Mouse (Mus musculus): Measurements from ENCODE around the gene Itpk1. TPM values are rescaled to one million over a fixed set of nuclear protein-coding genes. Genes with fewer than 3 reads are reported as not detected.

Gene Itpk1
- polyA plus RNA-seq, 1 experiment, result 126 TPM

- Histone ChIP-seq H3K27ac (replicated peaks; ENCODE audit: low read depth, low read length) (no peak overlapping the region), H3K4me3 (ENCODE audit: insufficient read depth, low read depth, low read length) (no peak overlapping the region), H3K4me1 (ENCODE audit: control insufficient read depth, insufficient read depth, insufficient read length, low read length) (peaks cover 28% of the 10 kb centered on the region)
Measured at GRCm38 (mm10) chr12:102598535-102598934, 106.2 kb downstream of the Itpk1 start.

GRCm38 (mm10) chr12:102597466-102597865 lies 107.3 kb downstream of the Itpk1 start:
- Histone ChIP-seq H3K4me1 (ENCODE audit: control insufficient read depth, insufficient read depth, insufficient read length, low read length) (peaks cover 28% of the 10 kb centered on the region), H3K4me3 (ENCODE audit: insufficient read depth, low read depth, low read length) (no peak overlapping the region), H3K27ac (replicated peaks; ENCODE audit: low read depth, low read length) (no peak overlapping the region; the same call in none of the 2 replicates)

- H3K27ac ChIP-seq (replicated peaks; ENCODE audit: low read depth, low read length), result no peak overlapping the region
- peaks cover 28% of the 10 kb centered on the region for H3K4me1 ChIP-seq (ENCODE audit: control insufficient read depth, insufficient read depth, insufficient read length, low read length)
- no peak overlapping the region for H3K4me3 ChIP-seq (ENCODE audit: insufficient read depth, low read depth, low read length)
Measured at GRCm38 (mm10) chr12:102596410-102596809, 108.3 kb downstream of the Itpk1 start.

DNA sequence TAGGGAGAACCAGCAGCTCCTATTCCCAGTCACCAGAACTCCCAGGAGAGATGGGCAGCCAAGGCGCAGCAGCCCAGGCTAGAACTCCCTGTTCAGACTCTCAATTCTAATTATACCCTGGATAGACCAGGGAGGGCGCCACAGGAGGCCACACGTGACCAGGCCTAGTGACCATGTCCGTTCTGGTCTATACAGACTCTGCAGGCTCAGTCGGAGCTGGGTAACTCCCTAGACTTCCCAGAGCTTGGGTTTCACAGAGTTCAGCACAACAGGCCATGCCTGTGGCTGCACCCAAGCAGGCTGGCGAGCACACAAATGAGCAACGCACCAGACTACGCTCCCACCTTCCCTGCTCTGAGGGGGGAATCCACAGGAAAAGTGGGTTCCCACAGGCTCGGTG lies 110.1 kb downstream of the Itpk1 start:
- Histone ChIP-seq H3K4me3 (ENCODE audit: insufficient read depth, low read depth, low read length) (no peak overlapping the region), H3K27ac (replicated peaks; ENCODE audit: low read depth, low read length) (no peak overlapping the region), H3K4me1 (ENCODE audit: control insufficient read depth, insufficient read depth, insufficient read length, low read length) (peaks cover 16% of the 10 kb centered on the region)

- no peak overlapping the region for H3K4me3 ChIP-seq (ENCODE audit: insufficient read depth, low read depth, low read length)
- H3K27ac ChIP-seq (replicated peaks; ENCODE audit: low read depth, low read length), result no peak overlapping the region
- H3K4me1 ChIP-seq (ENCODE audit: control insufficient read depth, insufficient read depth, insufficient read length, low read length), result peaks cover 16% of the 10 kb centered on the region
Measured at GRCm38 (mm10) chr12:102593699-102594098, 111.0 kb downstream of the Itpk1 start.

DNA sequence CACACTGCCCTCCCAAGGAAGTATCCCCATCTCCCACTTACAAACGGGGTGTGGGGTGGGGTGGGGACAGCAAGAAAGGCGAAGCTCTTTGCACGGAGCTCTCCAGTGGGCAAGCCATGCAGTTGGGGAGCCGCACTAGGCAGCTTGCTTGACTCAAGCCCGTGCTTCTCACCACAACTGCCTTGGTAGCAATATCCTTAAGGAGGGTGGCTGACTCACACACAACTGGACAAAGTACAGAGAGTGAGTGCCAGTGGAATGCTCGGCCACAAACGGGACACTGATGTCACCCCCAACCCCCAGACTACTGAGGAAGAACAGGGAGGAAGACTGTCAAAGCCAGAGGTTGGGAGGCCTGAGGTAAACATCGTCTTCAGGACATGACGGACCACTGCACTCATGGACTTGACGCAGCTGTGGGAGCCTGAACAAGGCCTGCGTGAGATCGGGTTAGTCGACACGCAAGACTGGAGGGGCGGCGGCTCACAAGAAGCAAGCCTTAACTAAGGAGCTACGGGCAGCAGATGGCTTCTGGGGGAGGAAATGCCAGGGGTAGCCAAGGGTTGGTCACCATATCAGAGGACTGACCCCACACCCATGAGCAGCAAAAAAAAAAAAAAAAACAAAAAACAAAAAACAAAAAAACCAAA lies 113.9 kb downstream of the Itpk1 start:
- Histone ChIP-seq H3K27ac (replicated peaks; ENCODE audit: low read depth, low read length) (no peak overlapping the region), H3K4me1 (ENCODE audit: control insufficient read depth, insufficient read depth, insufficient read length, low read length) (peaks cover 7% of the 10 kb centered on the region), H3K4me3 (ENCODE audit: insufficient read depth, low read depth, low read length) (no peak overlapping the region)

- Histone ChIP-seq H3K4me1 (ENCODE audit: control insufficient read depth, insufficient read depth, insufficient read length, low read length) (no peaks in the 10 kb centered on the region), H3K27ac (replicated peaks; ENCODE audit: low read depth, low read length) (no peak overlapping the region), H3K4me3 (ENCODE audit: insufficient read depth, low read depth, low read length) (no peak overlapping the region)
Measured at GRCm38 (mm10) chr12:102587106-102587505, 117.6 kb downstream of the Itpk1 start.

GRCm38 (mm10) chr12:102586286-102586881 lies 118.3 kb downstream of the Itpk1 start:
- Histone ChIP-seq H3K27ac (replicated peaks; ENCODE audit: low read depth, low read length) (no peak overlapping the region), H3K4me1 (ENCODE audit: control insufficient read depth, insufficient read depth, insufficient read length, low read length) (no peaks in the 10 kb centered on the region), H3K4me3 (ENCODE audit: insufficient read depth, low read depth, low read length) (no peak overlapping the region)

DNA sequence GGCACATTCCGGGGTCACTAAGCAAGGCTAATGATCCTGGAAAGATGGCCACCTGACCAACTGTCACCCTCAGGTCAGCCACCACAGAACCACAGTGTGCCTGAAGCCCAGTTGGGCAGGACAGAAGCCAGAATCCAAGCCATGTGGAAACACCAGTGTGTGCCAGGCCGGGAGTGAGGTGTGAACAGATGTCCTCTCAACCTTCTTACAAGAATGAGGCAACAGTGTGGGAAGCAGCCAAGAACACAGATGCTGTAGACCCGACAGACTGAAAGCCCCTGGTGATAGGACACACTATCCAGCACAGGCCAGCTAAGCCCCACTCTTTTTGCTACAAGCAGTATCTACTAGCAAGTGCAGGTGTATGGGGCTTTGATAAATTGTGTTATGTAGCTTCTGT lies 119.3 kb downstream of the Itpk1 start:
- no peaks in the 10 kb centered on the region for H3K4me1 ChIP-seq (ENCODE audit: control insufficient read depth, insufficient read depth, insufficient read length, low read length)
- no peak overlapping the region for H3K27ac ChIP-seq (replicated peaks; ENCODE audit: low read depth, low read length)
- H3K4me3 ChIP-seq (ENCODE audit: insufficient read depth, low read depth, low read length), result no peak overlapping the region

DNA sequence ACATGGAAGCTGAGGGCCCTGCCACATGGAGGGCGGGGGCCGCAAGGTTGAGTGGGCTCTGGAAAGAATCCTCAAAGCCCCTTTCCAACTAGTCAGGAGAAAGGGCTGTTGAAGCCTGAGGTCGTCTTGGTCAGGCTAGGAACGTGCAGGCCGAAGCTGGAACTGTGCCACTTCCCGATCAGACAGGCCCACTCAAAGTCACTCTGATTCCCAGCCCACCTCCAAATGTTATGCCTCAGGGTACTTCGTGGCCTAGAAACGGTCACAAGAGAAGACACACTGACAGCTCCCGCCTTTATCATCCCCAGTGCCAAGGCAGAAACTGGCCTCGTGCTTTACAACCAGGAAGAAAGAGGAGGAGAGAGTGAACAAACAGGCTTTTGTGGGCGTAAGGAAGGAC lies 122.3 kb downstream of the Itpk1 start:
- Histone ChIP-seq H3K27ac (replicated peaks; ENCODE audit: low read depth, low read length) (no peak overlapping the region), H3K4me1 (ENCODE audit: control insufficient read depth, insufficient read depth, insufficient read length, low read length) (no peaks in the 10 kb centered on the region)

GRCm38 (mm10) chr12:102581579-102582196 lies 123.0 kb downstream of the Itpk1 start:
- Histone ChIP-seq H3K4me1 (ENCODE audit: control insufficient read depth, insufficient read depth, insufficient read length, low read length) (no peaks in the 10 kb centered on the region), H3K4me3 (ENCODE audit: insufficient read depth, low read depth, low read length) (no peak overlapping the region), H3K27ac (replicated peaks; ENCODE audit: low read depth, low read length) (no peak overlapping the region)

More for the DNA sequence above, 122.3 kb downstream of the Itpk1 start:
- no peak overlapping the region for H3K4me3 ChIP-seq (ENCODE audit: insufficient read depth, low read depth, low read length)

GRCm38 (mm10) chr12:102579041-102579440 lies 125.7 kb downstream of the Itpk1 start:
- H3K4me1 ChIP-seq (ENCODE audit: control insufficient read depth, insufficient read depth, insufficient read length, low read length), result no peaks in the 10 kb centered on the region
- no peak overlapping the region for H3K27ac ChIP-seq (replicated peaks; ENCODE audit: low read depth, low read length)
- H3K4me3 ChIP-seq (ENCODE audit: insufficient read depth, low read depth, low read length), result no peak overlapping the region

DNA sequence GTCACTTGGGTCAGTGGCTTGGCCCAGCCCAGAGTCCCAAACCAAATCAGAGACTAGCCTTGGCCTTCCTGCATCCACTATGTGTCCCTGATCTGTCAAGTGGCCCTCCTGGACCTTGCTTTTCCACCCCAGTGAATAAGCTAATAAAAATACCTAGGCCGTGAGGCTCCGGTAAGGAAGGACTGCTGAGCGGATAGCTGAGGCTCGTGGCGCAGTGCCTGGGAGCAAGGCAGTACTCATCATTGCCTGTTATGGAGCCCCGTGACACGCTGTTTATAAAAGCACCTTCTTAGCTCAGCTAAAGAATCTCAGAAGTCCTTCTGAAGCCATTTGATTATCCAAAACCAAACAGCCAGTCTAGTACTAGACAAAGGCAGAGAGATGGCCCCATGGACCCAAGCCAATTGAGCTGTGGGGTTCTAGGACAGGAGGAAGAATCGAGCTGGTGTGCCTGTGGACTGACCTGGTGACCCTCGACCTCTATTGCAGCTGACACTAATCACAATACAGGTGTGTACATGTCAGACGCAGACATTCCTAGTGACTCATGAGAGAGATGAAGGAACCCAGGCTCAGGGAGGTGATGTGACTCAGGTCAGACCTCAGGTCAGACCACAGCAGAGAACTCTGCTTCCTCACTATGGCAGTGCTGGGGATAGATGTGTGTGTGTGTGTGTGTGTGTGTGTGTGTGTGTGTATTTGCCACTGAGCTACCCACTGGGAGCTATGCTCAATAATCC lies 127.9 kb downstream of the Itpk1 start:
- Histone ChIP-seq H3K27ac (replicated peaks; ENCODE audit: low read depth, low read length) (no peak overlapping the region), H3K4me1 (ENCODE audit: control insufficient read depth, insufficient read depth, insufficient read length, low read length) (no peaks in the 10 kb centered on the region), H3K4me3 (ENCODE audit: insufficient read depth, low read depth, low read length) (no peak overlapping the region)

- no peak overlapping the region for H3K27ac ChIP-seq (replicated peaks; ENCODE audit: low read depth, low read length)
- no peak overlapping the region for H3K4me3 ChIP-seq (ENCODE audit: insufficient read depth, low read depth, low read length)
- H3K4me1 ChIP-seq (ENCODE audit: control insufficient read depth, insufficient read depth, insufficient read length, low read length), result no peaks in the 10 kb centered on the region
Measured at GRCm38 (mm10) chr12:102575541-102576329, 129.0 kb downstream of the Itpk1 start.

DNA sequence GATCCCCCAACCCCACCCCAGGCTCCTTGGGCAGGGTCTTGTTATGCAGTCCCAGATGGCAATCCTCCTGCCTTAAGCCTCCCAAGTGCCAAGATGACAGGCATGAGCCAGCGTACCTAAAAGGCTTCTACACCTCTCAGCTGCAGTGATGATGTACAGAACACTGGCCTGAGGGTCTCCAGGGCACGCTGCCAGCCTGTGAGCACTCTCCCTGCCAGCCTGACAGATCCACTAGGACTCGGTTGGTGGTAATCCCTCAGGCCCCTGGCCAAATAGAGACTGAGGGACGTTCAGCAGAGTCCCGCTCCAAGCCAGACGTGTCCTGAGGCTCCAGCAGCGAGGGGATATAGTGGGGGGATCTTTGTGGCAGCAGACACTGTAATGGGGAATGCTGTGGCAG lies 131.7 kb downstream of the Itpk1 start:
- Histone ChIP-seq H3K4me3 (ENCODE audit: insufficient read depth, low read depth, low read length) (no peak overlapping the region), H3K4me1 (ENCODE audit: control insufficient read depth, insufficient read depth, insufficient read length, low read length) (no peaks in the 10 kb centered on the region), H3K27ac (replicated peaks; ENCODE audit: low read depth, low read length) (no peak overlapping the region)
